Mouse (Mus musculus) liver, embryonic 11.5 days (tissue): ENCODE measurements around the gene Shisa5. TPM values are rescaled to one million over a fixed set of nuclear protein-coding genes. Genes with fewer than 3 reads are reported as not detected.

ENCODE experiments used
- ATAC-seq: fragments of 200-750 bp; cut with Nextera tagmentation; replicated peaks from 2 replicates; pipeline ENCODE4 v1.8.0; 2017; ENCODE audit warnings: moderate number of reproducible peaks, mild to moderate bottlenecking, moderate TSS enrichment, moderate library complexity; ENCODE audit not compliant: low FRiP score
- DNase-seq: peaks from one replicate; pipeline ENCODE4 v3.0.0-alpha.2; 2017; ENCODE audit warnings: low spot score
- H3K27ac ChIP-seq: fragments of 300-500 bp; sonication (generic); 2 replicates; pipeline ENCODE4 v1.5.1; 2014; ENCODE audit warnings: mild to moderate bottlenecking, low read depth, low read length, control low read depth
- H3K27me3 ChIP-seq: fragments of 300-500 bp; sonication (generic); replicated peaks from 2 replicates; pipeline ENCODE4 v1.6.1; 2014; ENCODE audit warnings: low read length, mixed read lengths; ENCODE audit not compliant: control insufficient read depth, insufficient read depth
- H3K36me3 ChIP-seq: fragments of 300-500 bp; sonication (generic); 2 replicates; pipeline ENCODE4 v1.6.1; 2014; ENCODE audit warnings: mild to moderate bottlenecking, low read length, moderate library complexity, mixed read lengths; ENCODE audit not compliant: control insufficient read depth, insufficient read depth
- H3K4me1 ChIP-seq: fragments of 300-500 bp; sonication (generic); replicated peaks from 2 replicates; pipeline ENCODE4 v1.6.1; 2014; ENCODE audit warnings: low read length, mixed read lengths; ENCODE audit not compliant: control insufficient read depth, insufficient read depth
- H3K4me2 ChIP-seq: fragments of 300-500 bp; sonication (generic); 2 replicates; pipeline ENCODE4 v1.6.1; 2014; ENCODE audit warnings: mild to moderate bottlenecking, control low read depth, moderate library complexity
- H3K4me3 ChIP-seq: fragments of 300-500 bp; sonication (generic); 2 replicates; pipeline ENCODE4 v1.5.1; 2014; ENCODE audit warnings: low read depth, low read length, control low read depth
- H3K9ac ChIP-seq: fragments of 300-500 bp; sonication (generic); 2 replicates; pipeline ENCODE4 v1.6.1; 2014; ENCODE audit warnings: low read depth, low read length, control low read depth
- H3K9me3 ChIP-seq: fragments of 300-500 bp; sonication (generic); 2 replicates; pipeline ENCODE4 v1.6.1; 2016; ENCODE audit warnings: low read length, inconsistent platforms, mixed read lengths; ENCODE audit not compliant: control insufficient read depth
- WGBS: fragments of 180-500 bp; shearing (Covaris S2); extraction: QIAGEN DNeasy Blood & Tissue Kit; methylation state at CpG from one replicate; pipeline ENCODE4 v1.1.7; 2014; 5-methylcytosine and 5-hydroxymethylcytosine counted together
- polyA plus RNA-seq: library from polyadenylated mRNA; unstranded; fragments of >200 nt; fragmentation: Nextera tagmentation; extraction: Ambion mirVana; gene quantifications from 2 replicates; pipeline ENCODE4 v1.2.1, GENCODE M21; 2014

The Shisa5 gene
- polyA plus RNA-seq, 1 experiment from 2014 or later, result 33.7 TPM

GRCm38 (mm10) chr9:109053851-109054250 lies 15.5 kb downstream of the Shisa5 start:
- DNase-seq (no peak), ATAC-seq (no peak)
- Histone ChIP-seq H3K27ac (no peak overlapping the region), H3K9ac (no peak overlapping the region), H3K4me2 (no peak overlapping the region), H3K4me3 (no peak overlapping the region), H3K9me3 (no peaks in the 10 kb centered on the region), H3K4me1 (peaks cover 17% of the 10 kb centered on the region), H3K36me3 (peaks cover 18% of the 10 kb centered on the region), H3K27me3 (no peaks in the 10 kb centered on the region)
- WGBS, result 76% methylated on average over 6 of the region's 6 CpGs

- Histone ChIP-seq H3K36me3 (peaks cover 18% of the 10 kb centered on the region), H3K27ac (peak overlapping the region; percentile 62)
- 2% methylated on average over 6 of the region's 7 CpGs for WGBS
These were observed 16.3 kb downstream of the Shisa5 start for GRCm38 (mm10) chr9:109054712-109055111.

GRCm38 (mm10) chr9:109055271-109056030 lies 17.1 kb downstream of the Shisa5 start:
- peak overlapping the region; percentile 59 for H3K9ac ChIP-seq
- WGBS, result 92% methylated on average over 12 of the region's 12 CpGs

More at GRCm38 (mm10) chr9:109054712-109055111, 16.3 kb downstream of the Shisa5 start:
- Histone ChIP-seq H3K4me3 (peak overlapping the region; percentile 35), H3K9ac (peak overlapping the region; percentile 59), H3K9me3 (no peaks in the 10 kb centered on the region), H3K4me2 (peak overlapping the region; percentile 64), H3K27me3 (no peaks in the 10 kb centered on the region), H3K4me1 (peaks cover 20% of the 10 kb centered on the region)
- DNase-seq (no peak), ATAC-seq (peak; percentile 62)

GRCm38 (mm10) chr9:109056081-109056690 lies 17.8 kb downstream of the Shisa5 start:
- Histone ChIP-seq H3K4me1 (peaks cover 20% of the 10 kb centered on the region), H3K27me3 (no peaks in the 10 kb centered on the region), H3K4me3 (no peak overlapping the region), H3K4me2 (no peak overlapping the region; the same call in 1 of the 2 replicates), H3K9me3 (no peaks in the 10 kb centered on the region), H3K9ac (no peak overlapping the region), H3K36me3 (peaks cover 18% of the 10 kb centered on the region), H3K27ac (no peak overlapping the region)
- WGBS, result 88% methylated on average over 17 of the region's 17 CpGs
- ATAC-seq (no peak), DNase-seq (no peak)

More at GRCm38 (mm10) chr9:109055271-109056030, 17.1 kb downstream of the Shisa5 start:
- H3K9me3 ChIP-seq, result no peaks in the 10 kb centered on the region
- DNase-seq (no peak), ATAC-seq (no peak)
- H3K36me3 ChIP-seq, result peaks cover 18% of the 10 kb centered on the region
- H3K27ac ChIP-seq, result peak overlapping the region; percentile 62
- H3K4me1 ChIP-seq, result peaks cover 20% of the 10 kb centered on the region
- H3K27me3 ChIP-seq, result no peaks in the 10 kb centered on the region
- peak overlapping the region; percentile 64 for H3K4me2 ChIP-seq
- H3K4me3 ChIP-seq, result peak overlapping the region; percentile 35

GRCm38 (mm10) chr9:109056916-109057315 lies 18.6 kb downstream of the Shisa5 start:
- no peak overlapping the region for H3K4me2 ChIP-seq
- no peak for DNase-seq
- no peak overlapping the region for H3K9ac ChIP-seq
- peaks cover 20% of the 10 kb centered on the region for H3K4me1 ChIP-seq
- H3K4me3 ChIP-seq, result no peak overlapping the region
- no peaks in the 10 kb centered on the region for H3K27me3 ChIP-seq
- 86% methylated on average over 4 of the region's 4 CpGs for WGBS
- ATAC-seq, result no peak
- H3K36me3 ChIP-seq, result peaks cover 19% of the 10 kb centered on the region
- H3K27ac ChIP-seq, result no peak overlapping the region
- no peaks in the 10 kb centered on the region for H3K9me3 ChIP-seq

- ATAC-seq (no peak), DNase-seq (no peak)
- 90% methylated on average over 5 of the region's 5 CpGs for WGBS
- Histone ChIP-seq H3K9me3 (no peaks in the 10 kb centered on the region), H3K36me3 (peaks cover 18% of the 10 kb centered on the region), H3K4me2 (peak overlapping the region; percentile 12; the same call in 1 of the 2 replicates), H3K27me3 (no peaks in the 10 kb centered on the region), H3K4me3 (no peak overlapping the region), H3K9ac (no peak overlapping the region), H3K27ac (no peak overlapping the region), H3K4me1 (peaks cover 20% of the 10 kb centered on the region)
These were observed 19.2 kb downstream of the Shisa5 start for GRCm38 (mm10) chr9:109057543-109057942.

- WGBS, result 92% methylated on average over 19 of the region's 19 CpGs
- Histone ChIP-seq H3K36me3 (peaks cover 20% of the 10 kb centered on the region), H3K9me3 (no peaks in the 10 kb centered on the region), H3K27ac (peak overlapping the region; percentile 85; the same call in 1 of the 2 replicates), H3K4me1 (peaks cover 20% of the 10 kb centered on the region), H3K27me3 (no peaks in the 10 kb centered on the region), H3K4me3 (peak overlapping the region; percentile 49), H3K4me2 (peak overlapping the region; percentile 79), H3K9ac (peak overlapping the region; percentile 64)
- ATAC-seq, result no peak
- DNase-seq, result no peak
These were observed 19.8 kb downstream of the Shisa5 start for GRCm38 (mm10) chr9:109058006-109058765.

- peak within 1 kb of the TSS; percentile 79 for H3K4me2 ChIP-seq
- peak; percentile 85 for DNase-seq
- H3K9me3 ChIP-seq, result no peaks in the 10 kb centered on the region
- 10% methylated on average over 15 of the region's 15 CpGs for WGBS
- peaks cover 19% of the 10 kb centered on the region for H3K4me1 ChIP-seq
- H3K4me3 ChIP-seq, result peak within 1 kb of the TSS; percentile 49
- H3K36me3 ChIP-seq, result peaks cover 23% of the 10 kb centered on the region
- ATAC-seq, result peak; percentile 94
- no peaks in the 10 kb centered on the region for H3K27me3 ChIP-seq
- peak within 1 kb of the TSS; percentile 85 for H3K27ac ChIP-seq
- peak within 1 kb of the TSS; percentile 64 for H3K9ac ChIP-seq
These were observed 21.0 kb downstream of the Shisa5 start, which contains the start of gene Trex1 for GRCm38 (mm10) chr9:109059136-109059903. TSS of gene Trex1 (minus strand) at chr9:109059734.
